Mouse (Mus musculus): ENCODE measurements around the gene Arhgef28. TPM values are rescaled to one million over a fixed set of nuclear protein-coding genes. Genes with fewer than 3 reads are reported as not detected.
"Not testable (repeated sequence)": the region's sequence is repeated elsewhere in the genome, so short reads cannot be mapped to it uniquely, and the experiment has no call there.

Gene Arhgef28
- total RNA-seq, 2 experiments from 2014 or later: 90.3 to 90.9 TPM

- no peak for DNase-seq (ENCODE audit: extremely low spot score in 1 of 2, low spot score in 1 of 2)
Observed at GRCm38 (mm10) chr13:98021906-98022305, 184.3 kb downstream of the Arhgef28 start.

GRCm38 (mm10) chr13:98018837-98019236 lies 187.4 kb downstream of the Arhgef28 start:
- not testable (repeated sequence) for DNase-seq (ENCODE audit: extremely low spot score in 1 of 2, low spot score in 1 of 2)

GRCm38 (mm10) chr13:98016923-98017588 lies 189.2 kb downstream of the Arhgef28 start:
- peak in 1 of 2 experiments; percentile 20 for DNase-seq (ENCODE audit: extremely low spot score in 1 of 2, low spot score in 1 of 2)

- no peak for DNase-seq (ENCODE audit: extremely low spot score in 1 of 2, low spot score in 1 of 2)
Observed at GRCm38 (mm10) chr13:98015981-98016922, 190.0 kb downstream of the Arhgef28 start.

- no peak for DNase-seq (ENCODE audit: extremely low spot score in 1 of 2, low spot score in 1 of 2)
Observed at GRCm38 (mm10) chr13:98014892-98015291, 191.3 kb downstream of the Arhgef28 start.

GRCm38 (mm10) chr13:98013715-98014114 lies 192.5 kb downstream of the Arhgef28 start:
- DNase-seq (ENCODE audit: extremely low spot score in 1 of 2, low spot score in 1 of 2): no peak

- no peak for DNase-seq (ENCODE audit: extremely low spot score in 1 of 2, low spot score in 1 of 2)
Observed at GRCm38 (mm10) chr13:98011931-98012341, 194.3 kb downstream of the Arhgef28 start.

- no peak for DNase-seq (ENCODE audit: extremely low spot score in 1 of 2, low spot score in 1 of 2)
Observed at GRCm38 (mm10) chr13:98009070-98009469, 197.2 kb downstream of the Arhgef28 start.

GRCm38 (mm10) chr13:98008588-98008987 lies 197.7 kb downstream of the Arhgef28 start:
- peak in 1 of 2 experiments; percentile 23 for DNase-seq (ENCODE audit: extremely low spot score in 1 of 2, low spot score in 1 of 2)

GRCm38 (mm10) chr13:98005611-98006218 lies 200.5 kb downstream of the Arhgef28 start:
- DNase-seq (ENCODE audit: extremely low spot score in 1 of 2, low spot score in 1 of 2): no peak

- no peak for DNase-seq (ENCODE audit: extremely low spot score in 1 of 2, low spot score in 1 of 2)
Observed at GRCm38 (mm10) chr13:98004647-98005414, 201.4 kb downstream of the Arhgef28 start.

- DNase-seq (ENCODE audit: extremely low spot score in 1 of 2, low spot score in 1 of 2): no peak
Observed at GRCm38 (mm10) chr13:98003690-98004089, 202.5 kb downstream of the Arhgef28 start.

GRCm38 (mm10) chr13:98002598-98002997 lies 203.6 kb downstream of the Arhgef28 start:
- no peak for DNase-seq (ENCODE audit: extremely low spot score in 1 of 2, low spot score in 1 of 2)

GRCm38 (mm10) chr13:98002121-98002520 lies 204.1 kb downstream of the Arhgef28 start:
- no peak for DNase-seq (ENCODE audit: extremely low spot score in 1 of 2, low spot score in 1 of 2)

GRCm38 (mm10) chr13:98001719-98002118 lies 204.5 kb downstream of the Arhgef28 start:
- no peak for DNase-seq (ENCODE audit: extremely low spot score in 1 of 2, low spot score in 1 of 2)

GRCm38 (mm10) chr13:98000841-98001240 lies 205.4 kb downstream of the Arhgef28 start:
- no peak for DNase-seq (ENCODE audit: extremely low spot score in 1 of 2, low spot score in 1 of 2)

GRCm38 (mm10) chr13:97999130-97999529 lies 207.1 kb downstream of the Arhgef28 start:
- DNase-seq (ENCODE audit: extremely low spot score in 1 of 2, low spot score in 1 of 2): no peak

GRCm38 (mm10) chr13:97998570-97998969 lies 207.7 kb downstream of the Arhgef28 start:
- DNase-seq (ENCODE audit: extremely low spot score in 1 of 2, low spot score in 1 of 2): no peak

GRCm38 (mm10) chr13:97990939-97991338 lies 215.3 kb downstream of the Arhgef28 start:
- no peak for DNase-seq (ENCODE audit: extremely low spot score in 1 of 2, low spot score in 1 of 2)

- DNase-seq (ENCODE audit: extremely low spot score in 1 of 2, low spot score in 1 of 2): no peak
Observed at GRCm38 (mm10) chr13:97988796-97989195, 217.4 kb downstream of the Arhgef28 start.

Data from layer of hippocampus, postnatal 25 days (tissue).